Mouse (Mus musculus): Measurements from ENCODE around the gene Smbd1. TPM values are rescaled to one million over a fixed set of nuclear protein-coding genes. Genes with fewer than 3 reads are reported as not detected.

Smbd1 gene
- total RNA-seq, 4 experiments from 2014 or later: not detected

DNA sequence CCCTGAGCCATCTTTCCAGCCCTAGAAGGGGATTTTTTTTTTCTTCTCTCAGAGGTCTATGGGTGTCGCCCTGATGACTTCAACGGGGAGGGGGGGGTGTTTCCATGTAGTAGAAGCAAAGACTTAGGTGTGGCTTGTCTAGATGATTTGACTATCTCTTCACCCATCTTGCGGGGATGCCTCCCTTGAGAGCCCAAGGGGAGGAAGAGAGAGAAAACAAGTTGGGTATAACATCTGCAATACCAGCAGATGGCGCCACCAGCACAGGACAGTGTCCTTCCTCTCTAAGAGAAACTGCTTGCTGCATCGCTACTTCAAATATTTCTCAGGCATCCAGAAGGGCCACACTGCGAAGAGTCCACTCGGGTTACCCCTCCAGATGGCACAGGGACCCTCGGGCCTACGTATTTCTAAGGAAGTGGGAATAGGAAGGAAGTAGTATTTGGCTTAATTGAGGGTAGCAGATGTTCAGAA, 2.6 kb upstream of the Smbd1 start:
- peak; percentile 63 for DNase-seq

DNA sequence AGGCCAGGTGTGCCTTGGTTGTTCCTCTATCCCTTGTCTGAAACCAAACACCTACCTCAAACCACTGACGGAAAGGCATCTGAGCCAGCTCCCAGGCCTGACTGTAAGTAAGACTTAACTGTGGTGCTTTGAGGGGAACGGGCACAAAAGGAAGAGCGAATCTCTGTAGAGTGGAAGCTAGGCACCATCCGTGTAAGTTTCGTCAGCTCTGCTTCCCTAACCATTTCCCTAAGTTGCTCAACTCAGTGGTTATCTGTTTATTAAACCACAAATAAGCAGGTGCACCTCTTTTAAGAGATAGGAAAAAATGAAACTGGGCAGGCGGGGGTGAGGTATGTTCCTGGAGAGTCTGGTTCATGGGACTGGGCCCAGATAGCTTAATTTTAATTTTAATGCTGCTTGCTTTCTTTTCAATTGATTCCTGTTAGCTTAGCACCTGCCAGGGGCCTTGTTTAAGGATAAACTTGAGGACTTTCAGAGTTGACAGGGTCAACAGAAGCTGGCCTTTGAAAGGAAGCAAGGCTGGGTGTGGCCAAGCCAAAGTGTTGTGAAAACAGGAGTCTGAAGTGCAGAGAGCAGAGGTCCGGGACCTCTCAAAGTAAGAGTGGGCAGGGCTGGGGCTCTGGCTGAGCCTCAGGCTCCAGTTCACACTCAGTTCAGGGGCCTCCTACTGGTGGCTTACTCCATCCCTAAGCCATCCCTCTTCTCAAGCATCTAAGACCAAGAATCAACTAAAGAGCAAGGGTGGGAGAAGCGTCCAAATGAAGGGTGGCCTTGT, 2.7 kb downstream of the Smbd1 start:
- no peak for DNase-seq

DNA sequence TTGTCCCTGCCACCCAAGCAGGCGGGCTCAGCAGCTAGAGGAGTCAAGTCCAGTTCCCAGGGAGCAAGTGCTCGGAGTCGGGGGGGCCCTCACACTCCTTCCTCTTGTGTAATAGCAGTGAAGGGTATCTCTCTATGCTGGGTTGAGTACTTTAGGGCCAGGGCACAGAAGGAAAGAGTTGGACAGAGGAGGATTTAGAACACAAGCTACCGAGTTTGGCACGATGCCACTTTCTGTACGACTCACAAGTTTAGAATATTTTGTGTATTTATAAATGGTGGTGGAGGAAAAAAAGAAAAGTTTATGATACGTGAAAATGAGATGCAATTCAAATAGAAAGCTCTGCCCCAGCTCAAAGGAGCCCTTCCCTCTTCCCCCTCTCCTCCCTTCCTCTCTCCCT, 5.1 kb downstream of the Smbd1 start:
- DNase-seq: no peak

DNA sequence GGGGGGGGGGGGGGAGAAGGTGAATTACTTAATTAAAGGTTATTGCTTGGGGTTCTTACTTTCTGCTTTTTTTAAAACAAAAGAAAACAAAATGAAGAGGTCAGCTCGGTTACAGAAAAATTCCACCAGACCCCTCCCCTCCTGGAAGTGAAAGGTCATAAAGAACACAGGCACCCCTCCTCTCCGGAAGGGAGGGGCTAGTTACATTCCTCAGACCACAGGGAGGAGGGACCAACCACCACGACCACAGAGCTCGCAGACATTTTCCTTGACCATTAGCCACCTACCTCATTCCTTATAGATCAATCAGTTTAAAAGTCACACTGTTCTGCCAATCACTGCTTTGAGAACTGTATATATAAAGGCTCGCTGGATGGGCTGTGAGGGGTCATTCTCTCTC, 6.4 kb downstream of the Smbd1 start:
- no peak for DNase-seq

DNA sequence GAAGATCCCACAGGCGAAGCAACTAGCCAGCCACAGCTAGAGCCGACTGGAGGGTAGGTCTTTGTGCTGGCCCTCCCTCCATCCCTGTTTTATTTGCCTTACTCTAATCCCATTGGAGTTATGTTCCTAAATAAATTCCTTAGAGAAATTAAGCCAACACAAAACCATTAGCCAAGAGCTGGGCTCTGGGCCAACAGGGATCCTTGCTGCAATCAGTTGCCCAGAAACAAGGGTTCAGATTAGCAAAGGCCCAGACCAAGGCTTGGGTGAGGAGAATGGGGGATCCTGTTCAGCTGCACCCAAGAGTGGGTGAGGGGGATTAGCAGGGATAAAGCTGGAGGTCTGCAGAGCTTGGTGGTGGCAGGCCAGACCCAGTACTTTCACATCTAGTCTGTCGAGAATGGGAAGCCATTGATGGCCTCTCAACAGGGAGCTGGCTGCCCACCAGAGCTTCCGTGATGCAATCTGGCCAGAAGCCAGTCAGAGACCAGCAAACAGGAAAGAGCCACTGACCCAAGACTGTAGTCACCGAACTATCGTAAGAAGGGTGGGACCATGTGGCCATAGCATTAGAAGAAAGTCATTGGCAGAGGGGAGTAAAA, 6.9 kb downstream of the Smbd1 start:
- DNase-seq: peak; percentile 54

DNA sequence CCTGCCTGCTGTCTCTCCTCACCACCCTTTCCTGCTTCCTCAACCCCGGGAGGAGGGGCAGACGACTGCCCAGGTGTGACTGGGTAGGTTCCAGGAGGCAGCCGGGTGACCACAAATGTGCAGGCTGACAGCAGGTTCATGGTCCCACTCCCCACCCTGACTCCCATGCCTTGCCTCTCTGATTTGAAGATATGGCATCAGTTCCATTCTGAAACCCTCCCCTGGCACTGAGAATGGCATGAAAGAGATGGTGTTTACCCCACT, 12.9 kb downstream of the Smbd1 start, which contains the start of gene Muc20:
TSS of gene Muc20 (minus strand) at position 10 of the 264 bp plus-strand sequence.
- no peak for DNase-seq

DNA sequence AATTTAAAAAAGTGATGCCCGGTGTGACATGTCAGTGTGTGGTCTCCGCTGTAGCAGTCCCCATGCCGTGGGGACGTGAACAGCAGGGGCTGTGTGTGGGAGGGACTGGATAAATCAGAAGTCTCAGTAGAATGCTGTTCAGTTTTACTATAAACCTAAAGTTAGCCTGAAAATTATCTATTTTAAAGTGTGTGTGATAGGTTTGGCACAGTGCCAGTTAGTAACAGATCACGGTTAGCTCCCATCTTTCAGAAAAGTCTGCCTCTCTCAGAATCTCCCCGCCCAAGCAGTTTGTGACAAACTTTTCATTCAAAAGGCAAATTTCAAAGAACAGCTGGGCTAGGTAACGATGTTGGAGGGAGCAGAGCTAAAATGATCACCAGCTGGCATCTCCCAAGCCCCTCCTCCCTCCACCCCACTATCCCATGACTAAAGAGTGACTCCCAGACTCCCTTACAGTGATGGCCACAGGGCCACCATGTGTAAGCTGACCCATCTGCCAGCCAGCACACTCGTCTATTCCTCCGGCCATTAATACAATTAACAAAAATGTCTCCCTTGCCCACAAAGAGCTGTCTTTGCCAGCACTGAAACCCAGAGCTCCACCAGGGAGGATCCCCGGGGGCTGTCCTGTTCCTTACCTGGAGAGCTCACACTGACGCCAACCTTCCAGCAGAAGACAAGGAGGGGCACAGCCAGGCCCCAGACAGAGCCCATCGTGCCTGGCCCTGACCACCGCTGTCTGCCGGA, 13.4 kb downstream of the Smbd1 start:
- DNase-seq: no peak

DNA sequence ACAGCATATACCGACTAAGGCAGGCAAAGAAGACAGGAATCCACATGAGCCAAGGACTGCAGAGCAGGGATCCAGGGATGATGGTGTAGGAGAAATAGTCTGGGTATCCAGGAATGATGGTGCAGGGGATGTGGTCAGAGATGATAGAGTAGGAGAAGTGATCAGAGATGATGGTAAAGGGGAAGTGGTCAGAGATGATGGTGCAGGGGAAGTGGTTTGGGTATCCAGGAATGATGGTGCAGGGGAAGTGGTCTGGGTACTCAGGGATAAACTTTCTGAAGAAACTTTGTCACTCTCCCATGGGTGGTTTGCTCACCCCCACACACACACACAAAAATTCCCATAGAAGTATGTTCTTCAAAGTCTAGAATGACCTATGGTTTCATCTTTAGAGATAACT, 15.1 kb downstream of the Smbd1 start:
- DNase-seq: no peak

DNA sequence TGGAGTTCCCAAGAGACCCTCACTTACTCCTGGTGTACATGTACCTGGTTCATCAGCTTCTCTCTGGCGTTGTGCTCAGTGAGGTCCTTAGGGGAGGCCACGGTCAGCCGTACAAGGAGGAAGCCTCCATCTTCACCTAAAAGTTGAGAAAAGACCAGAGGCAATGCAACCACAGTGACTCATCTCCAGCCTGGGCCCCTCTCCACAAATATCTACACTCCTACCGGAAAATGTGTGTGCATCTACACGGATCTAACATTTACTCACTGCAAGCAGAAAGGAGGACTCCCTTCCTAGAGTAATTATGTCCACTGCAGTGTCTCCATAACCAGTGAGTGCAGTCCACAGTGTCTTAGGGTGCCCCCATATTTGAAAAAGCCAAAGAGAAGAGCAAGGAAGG, 20.2 kb downstream of the Smbd1 start:
- no peak for DNase-seq

DNA sequence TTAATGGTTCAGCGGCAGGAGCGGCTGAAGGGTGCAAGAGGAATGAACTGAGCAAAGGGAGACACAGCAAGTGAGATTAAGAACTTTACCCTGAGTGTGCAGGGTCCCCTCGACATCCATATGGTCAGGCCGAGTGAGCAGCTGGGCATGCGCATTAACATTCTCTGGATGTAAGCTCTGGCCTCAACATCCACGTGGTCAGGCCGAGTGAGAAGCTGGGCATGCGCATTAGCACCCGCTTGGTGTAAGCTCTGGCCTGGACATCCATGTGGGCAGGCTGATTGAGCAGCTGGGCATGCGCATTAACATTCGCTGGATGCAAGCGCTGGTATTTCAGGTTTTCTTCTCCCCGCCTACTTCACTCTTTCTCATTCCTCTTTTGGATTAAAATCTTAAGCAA, 25.4 kb downstream of the Smbd1 start:
- no peak for DNase-seq

DNA sequence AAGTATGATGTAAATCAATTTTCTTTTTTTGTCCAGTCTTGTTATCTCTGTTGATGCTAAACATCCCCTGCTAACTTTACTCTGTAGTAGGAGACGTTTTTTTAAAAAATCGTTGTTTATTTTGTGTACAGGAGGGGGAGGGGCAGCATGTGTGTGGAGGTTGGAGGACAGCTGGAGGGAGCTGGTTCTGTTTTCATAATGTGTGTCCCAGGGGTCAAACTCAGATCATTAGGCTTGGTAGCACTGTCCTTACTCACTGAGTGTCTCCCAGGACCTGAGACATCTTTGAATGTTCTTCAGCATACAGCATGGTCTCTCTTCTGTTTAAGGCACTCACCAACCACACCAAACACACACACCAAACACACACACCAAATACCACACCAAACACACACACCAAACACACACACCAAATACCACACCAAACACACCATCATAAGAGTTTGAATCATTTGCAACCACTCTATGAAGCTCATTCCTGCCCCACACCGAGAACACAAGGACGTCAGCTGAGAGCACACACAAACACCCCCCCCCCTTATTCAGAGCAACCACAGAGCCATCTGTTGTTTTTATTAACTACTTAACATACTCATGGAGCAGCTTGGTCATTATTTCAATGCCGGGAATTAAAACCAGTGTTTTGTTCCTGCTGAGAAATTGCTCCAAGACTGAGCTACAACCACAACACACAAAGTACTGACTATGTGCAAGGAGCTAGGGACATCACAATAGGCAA, 26.8 kb downstream of the Smbd1 start:
- DNase-seq: no peak

DNA sequence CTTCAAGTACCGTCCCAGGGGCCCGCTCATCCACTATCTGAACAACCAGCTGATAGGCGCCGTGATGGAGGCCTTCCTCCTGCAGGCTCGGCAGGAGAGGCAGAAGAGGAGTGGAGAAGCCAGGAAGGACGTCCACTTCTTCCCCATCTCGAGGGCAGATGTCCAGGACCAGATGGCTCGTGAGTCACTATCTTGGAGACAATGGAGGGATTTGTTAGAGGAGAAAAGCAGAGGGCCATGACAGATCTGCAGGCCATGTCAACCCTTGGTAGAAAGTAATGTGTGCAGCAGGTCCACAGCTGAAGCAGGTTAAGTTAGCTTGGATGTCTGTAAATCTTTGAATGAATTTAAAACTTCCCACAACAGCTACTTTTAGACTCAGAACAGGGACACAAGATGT, 31.3 kb downstream of the Smbd1 start:
- DNase-seq: no peak

DNA sequence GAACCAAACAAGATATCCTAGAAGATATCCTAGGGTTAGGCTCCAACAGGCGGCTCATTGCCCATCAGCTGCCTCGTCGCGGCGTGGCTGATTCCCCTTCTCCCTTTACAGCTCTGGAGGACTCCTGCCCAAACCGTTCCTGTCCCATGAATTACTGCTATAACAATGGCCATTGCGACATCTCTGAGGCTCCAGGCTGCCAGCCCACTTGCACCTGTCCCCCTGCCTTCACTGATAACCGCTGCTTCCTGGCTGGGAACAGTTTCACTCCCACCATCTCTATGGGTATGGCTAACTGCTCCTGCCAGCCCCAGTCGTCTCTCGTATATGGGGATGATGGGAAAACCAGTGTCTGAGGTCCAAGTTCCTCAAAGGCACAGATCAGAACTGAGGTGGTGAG, 33.6 kb downstream of the Smbd1 start:
- no peak for DNase-seq

DNA sequence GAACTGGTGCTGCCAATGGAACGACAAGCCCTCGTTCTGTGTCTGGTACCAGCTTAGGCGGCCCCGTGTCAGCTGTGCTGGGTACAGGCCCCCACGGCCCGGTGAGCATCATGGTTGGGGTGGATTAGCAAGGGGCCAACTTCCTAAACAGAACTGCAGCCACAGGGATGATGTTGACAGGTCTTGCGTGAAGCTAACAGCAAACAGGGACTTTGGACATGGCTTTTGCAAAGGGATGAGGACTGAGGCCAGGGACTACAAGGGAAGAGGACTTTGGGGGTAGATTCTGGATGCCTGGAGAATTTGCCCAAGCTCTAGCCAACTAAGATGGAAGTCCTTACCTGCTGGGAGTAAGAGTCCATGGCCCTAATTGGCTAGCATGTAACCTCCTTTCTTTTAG, 43.4 kb downstream of the Smbd1 start:
- no peak for DNase-seq

DNA sequence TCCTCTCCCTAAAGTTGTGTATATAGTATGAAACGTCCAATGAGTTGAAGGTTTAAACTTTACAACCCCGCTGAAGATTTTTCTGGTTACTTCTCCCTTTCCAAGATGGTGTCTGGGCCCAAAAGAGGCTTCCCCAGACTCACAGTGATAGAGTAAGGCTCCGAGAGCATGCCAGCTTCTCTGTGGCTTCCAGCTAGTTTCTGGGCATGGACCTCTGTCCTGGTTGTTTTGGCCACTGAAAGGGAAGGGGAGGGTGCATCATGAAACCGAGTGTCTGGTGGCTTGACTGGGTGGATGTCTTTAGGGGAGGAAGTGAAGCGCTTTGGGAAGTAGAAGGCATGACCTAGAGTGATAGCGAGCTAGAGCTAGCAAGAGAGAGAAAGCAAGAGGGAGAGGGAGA, 45.3 kb downstream of the Smbd1 start:
- no peak for DNase-seq

DNA sequence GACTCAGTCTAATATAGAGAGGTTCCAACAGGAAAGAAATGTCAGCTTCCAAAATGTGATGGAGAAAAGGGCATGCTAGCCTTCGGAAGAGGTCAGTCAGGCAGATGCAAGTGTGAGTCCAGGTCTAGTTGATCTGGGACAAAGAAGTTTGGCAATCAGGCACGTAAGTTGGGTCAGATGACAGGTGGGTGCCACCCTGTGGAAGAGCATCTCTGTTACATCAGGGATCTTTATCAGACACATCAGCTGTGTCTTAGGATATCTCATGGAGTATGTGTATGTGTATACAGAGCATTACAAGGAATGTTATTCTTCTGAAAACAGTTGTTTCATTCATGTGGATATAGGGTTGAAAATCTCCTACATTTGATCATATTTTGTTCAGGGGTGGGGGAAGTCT, 45.7 kb downstream of the Smbd1 start:
- DNase-seq: no peak

Other genes starting within 250 kb of the Smbd1 start
- 10 to 100 TPM; 17.5 to 46.5 (median 26.6) TPM for gene Tfrc, start 201.6 kb downstream of the Smbd1 start, total RNA-seq (2022)
- gene Tnk2, start 166.6 kb downstream of the Smbd1 start, total RNA-seq (2022): 10 to 100 TPM; 33.0 to 66.6 (median 48.3) TPM
- gene Muc4, start 74.6 kb downstream of the Smbd1 start, total RNA-seq (2022): not detected
- under 1 TPM in 1 of 4 experiments, not detected in 3; 0.19 TPM for gene Muc20, start 13.0 kb downstream of the Smbd1 start, total RNA-seq (2022)
- gene Fyttd1, start 67.0 kb upstream of the Smbd1 start, total RNA-seq (2022): 100 to 1,000 TPM in 3 of 4 experiments, 10 to 100 TPM in 1; 97.2 to 136 (median 120) TPM
- gene Rubcn, start 67.3 kb upstream of the Smbd1 start, total RNA-seq (2022): 10 to 100 TPM; 31.0 to 60.3 (median 46.8) TPM
- 10 to 100 TPM; 36.3 to 48.0 (median 42.9) TPM for gene Lrch3, start 103.6 kb upstream of the Smbd1 start, total RNA-seq (2022)
- 1 to 10 TPM; 1.0 to 6.4 (median 3.7) TPM for gene Iqcg, start 245.7 kb upstream of the Smbd1 start, total RNA-seq (2022)
- 100 to 1,000 TPM; 636 to 871 (median 712) TPM for gene Rpl35a, start 246.0 kb upstream of the Smbd1 start, total RNA-seq (2022)

Data from adrenal gland, adult 8-10 months (tissue).